Mouse (Mus musculus): ENCODE results near the gene Pacsin1. TPM values are rescaled to one million over a fixed set of nuclear protein-coding genes. Genes with fewer than 3 reads are reported as not detected.

Pacsin1 gene
- polyA plus RNA-seq, 1 experiment from 2014 or later, result 3.1 TPM

- DNase-seq (ENCODE audit: low spot score), result peak; percentile 24
- WGBS, result 29% methylated on average over 10 of the region's 10 CpGs
- H3K36me3 ChIP-seq, result no peaks in the 10 kb centered on the region
- 0 out of 2 replicates have a peak, but pooled peaks cover 11% of the 10 kb centered on the region for H3K27me3 ChIP-seq (ENCODE audit: low read depth, poor library complexity, severe bottlenecking)
- H3K9me3 ChIP-seq (replicated peaks), result no peaks in the 10 kb centered on the region
- H3K4me1 ChIP-seq, result peaks cover 52% of the 10 kb centered on the region
- H3K27ac ChIP-seq (replicated peaks), result peak overlapping the region; percentile 76
- H3K4me3 ChIP-seq, result peak overlapping the region; percentile 29
These were observed 69.7 kb downstream of the Pacsin1 start for GRCm38 (mm10) chr17:27725011-27725410.

- Histone ChIP-seq H3K36me3 (no peaks in the 10 kb centered on the region), H3K9me3 (replicated peaks) (no peaks in the 10 kb centered on the region), H3K4me1 (peaks cover 48% of the 10 kb centered on the region), H3K27ac (replicated peaks) (peak overlapping the region; percentile 76), H3K27me3 (ENCODE audit: low read depth, poor library complexity, severe bottlenecking) (0 out of 2 replicates have a peak, but pooled peaks cover 9% of the 10 kb centered on the region), H3K4me3 (peak overlapping the region; percentile 29)
- 8% methylated on average over 10 of the region's 10 CpGs for WGBS
- no peak for DNase-seq (ENCODE audit: low spot score)
These were observed 70.1 kb downstream of the Pacsin1 start for GRCm38 (mm10) chr17:27725412-27725811.

- no peaks in the 10 kb centered on the region for H3K9me3 ChIP-seq (replicated peaks)
- no peak overlapping the region for H3K4me3 ChIP-seq
- no peaks in the 10 kb centered on the region for H3K36me3 ChIP-seq
- no peak for DNase-seq (ENCODE audit: low spot score)
- H3K27ac ChIP-seq (replicated peaks), result no peak overlapping the region
- 0 out of 2 replicates have a peak, but pooled peaks cover 8% of the 10 kb centered on the region for H3K27me3 ChIP-seq (ENCODE audit: low read depth, poor library complexity, severe bottlenecking)
- peaks cover 37% of the 10 kb centered on the region for H3K4me1 ChIP-seq
- 70% methylated on average over 7 of the region's 7 CpGs for WGBS
These were observed 71.2 kb downstream of the Pacsin1 start for GRCm38 (mm10) chr17:27726527-27726926.

- Histone ChIP-seq H3K4me1 (peaks cover 34% of the 10 kb centered on the region), H3K4me3 (no peak within 1 kb of the TSS), H3K27me3 (ENCODE audit: low read depth, poor library complexity, severe bottlenecking) (0 out of 2 replicates have a peak, but pooled peaks cover 8% of the 10 kb centered on the region), H3K9me3 (replicated peaks) (no peaks in the 10 kb centered on the region), H3K27ac (replicated peaks) (peak within 1 kb of the TSS; percentile 46; the same call in 1 of the 2 replicates), H3K36me3 (no peaks in the 10 kb centered on the region)
- WGBS, result 77% methylated on average over 10 of the region's 10 CpGs
- DNase-seq (ENCODE audit: low spot score), result no peak
These were observed 73.5 kb downstream of the Pacsin1 start, which contains the start of gene Spdef for GRCm38 (mm10) chr17:27728770-27729169. TSS of gene Spdef (minus strand) at chr17:27728955.

GRCm38 (mm10) chr17:27732152-27732551 is 76.8 kb downstream of the Pacsin1 start:
- no peaks in the 10 kb centered on the region for H3K9me3 ChIP-seq (replicated peaks)
- no peak for DNase-seq (ENCODE audit: low spot score)
- peaks cover 15% of the 10 kb centered on the region for H3K4me1 ChIP-seq
- no peak overlapping the region for H3K27ac ChIP-seq (replicated peaks)
- H3K4me3 ChIP-seq, result no peak overlapping the region
- no peaks in the 10 kb centered on the region for H3K36me3 ChIP-seq
- 92% methylated on average over 5 of the region's 5 CpGs for WGBS
- no peaks in the 10 kb centered on the region; the same call in 1 of the 2 replicates for H3K27me3 ChIP-seq (ENCODE audit: low read depth, poor library complexity, severe bottlenecking)

GRCm38 (mm10) chr17:27732694-27733093 is 77.4 kb downstream of the Pacsin1 start:
- peaks cover 15% of the 10 kb centered on the region for H3K4me1 ChIP-seq
- H3K9me3 ChIP-seq (replicated peaks), result no peaks in the 10 kb centered on the region
- H3K4me3 ChIP-seq, result no peak overlapping the region
- no peaks in the 10 kb centered on the region; the same call in 1 of the 2 replicates for H3K27me3 ChIP-seq (ENCODE audit: low read depth, poor library complexity, severe bottlenecking)
- 85% methylated on average over 3 of the region's 3 CpGs for WGBS
- no peak for DNase-seq (ENCODE audit: low spot score)
- H3K27ac ChIP-seq (replicated peaks), result no peak overlapping the region
- no peaks in the 10 kb centered on the region for H3K36me3 ChIP-seq

- Histone ChIP-seq H3K9me3 (replicated peaks) (no peaks in the 10 kb centered on the region), H3K36me3 (no peaks in the 10 kb centered on the region), H3K27me3 (ENCODE audit: low read depth, poor library complexity, severe bottlenecking) (no peaks in the 10 kb centered on the region; the same call in 1 of the 2 replicates), H3K4me3 (no peak overlapping the region), H3K4me1 (peaks cover 12% of the 10 kb centered on the region), H3K27ac (replicated peaks) (peak overlapping the region; percentile 46)
- 22% methylated on average over 12 of the region's 13 CpGs for WGBS
- DNase-seq (ENCODE audit: low spot score), result no peak
These were observed 79.2 kb downstream of the Pacsin1 start for GRCm38 (mm10) chr17:27734344-27735073.

- H3K4me3 ChIP-seq, result no peak overlapping the region
- DNase-seq (ENCODE audit: low spot score), result no peak
- H3K9me3 ChIP-seq (replicated peaks), result no peaks in the 10 kb centered on the region
- H3K36me3 ChIP-seq, result no peaks in the 10 kb centered on the region
- H3K4me1 ChIP-seq, result no peaks in the 10 kb centered on the region
- H3K27me3 ChIP-seq (ENCODE audit: low read depth, poor library complexity, severe bottlenecking), result no peaks in the 10 kb centered on the region
- no peak overlapping the region for H3K27ac ChIP-seq (replicated peaks)
- WGBS, result 93% methylated on average over 6 of the region's 6 CpGs
These were observed 85.7 kb downstream of the Pacsin1 start for GRCm38 (mm10) chr17:27740961-27741360.

GRCm38 (mm10) chr17:27746446-27746845 is 91.1 kb downstream of the Pacsin1 start:
- no peaks in the 10 kb centered on the region for H3K4me1 ChIP-seq
- H3K9me3 ChIP-seq (replicated peaks), result no peaks in the 10 kb centered on the region
- no peak overlapping the region for H3K4me3 ChIP-seq
- no peaks in the 10 kb centered on the region for H3K27me3 ChIP-seq (ENCODE audit: low read depth, poor library complexity, severe bottlenecking)
- no peak for DNase-seq (ENCODE audit: low spot score)
- H3K27ac ChIP-seq (replicated peaks), result no peak overlapping the region
- H3K36me3 ChIP-seq, result peaks cover 6% of the 10 kb centered on the region
- WGBS, result 82% methylated on average over 4 of the region's 4 CpGs

GRCm38 (mm10) chr17:27748123-27748522 is 92.8 kb downstream of the Pacsin1 start:
- WGBS, result 96% methylated on average over 2 of the region's 2 CpGs
- Histone ChIP-seq H3K9me3 (replicated peaks) (no peaks in the 10 kb centered on the region), H3K36me3 (peaks cover 23% of the 10 kb centered on the region), H3K4me3 (no peak overlapping the region), H3K27ac (replicated peaks) (no peak overlapping the region), H3K27me3 (ENCODE audit: low read depth, poor library complexity, severe bottlenecking) (no peaks in the 10 kb centered on the region), H3K4me1 (no peaks in the 10 kb centered on the region)
- DNase-seq (ENCODE audit: low spot score), result no peak

- 88% methylated on average over 6 of the region's 6 CpGs for WGBS
- DNase-seq (ENCODE audit: low spot score), result no peak
- H3K4me1 ChIP-seq, result 0 out of 2 replicates have a peak, but pooled peaks cover 2% of the 10 kb centered on the region
- H3K9me3 ChIP-seq (replicated peaks), result no peaks in the 10 kb centered on the region
- no peak overlapping the region for H3K4me3 ChIP-seq
- no peak overlapping the region for H3K27ac ChIP-seq (replicated peaks)
- H3K36me3 ChIP-seq, result peaks cover 41% of the 10 kb centered on the region
- H3K27me3 ChIP-seq (ENCODE audit: low read depth, poor library complexity, severe bottlenecking), result no peaks in the 10 kb centered on the region
These were observed 95.2 kb downstream of the Pacsin1 start for GRCm38 (mm10) chr17:27750451-27750942.

GRCm38 (mm10) chr17:27751314-27752202 is 96.2 kb downstream of the Pacsin1 start:
- Histone ChIP-seq H3K4me3 (no peak overlapping the region), H3K9me3 (replicated peaks) (no peaks in the 10 kb centered on the region), H3K4me1 (0 out of 2 replicates have a peak, but pooled peaks cover 4% of the 10 kb centered on the region), H3K36me3 (peaks cover 41% of the 10 kb centered on the region), H3K27me3 (ENCODE audit: low read depth, poor library complexity, severe bottlenecking) (no peaks in the 10 kb centered on the region), H3K27ac (replicated peaks) (no peak overlapping the region)
- 91% methylated on average over 8 of the region's 8 CpGs for WGBS
- no peak for DNase-seq (ENCODE audit: low spot score)
